Mouse (Mus musculus): ENCODE measurements around the gene Gsk3a. TPM values are rescaled to one million over a fixed set of nuclear protein-coding genes. Genes with fewer than 3 reads are reported as not detected.

Gene Gsk3a
- polyA plus RNA-seq, 2 experiments = 8.4 to 48.6 TPM

DNA sequence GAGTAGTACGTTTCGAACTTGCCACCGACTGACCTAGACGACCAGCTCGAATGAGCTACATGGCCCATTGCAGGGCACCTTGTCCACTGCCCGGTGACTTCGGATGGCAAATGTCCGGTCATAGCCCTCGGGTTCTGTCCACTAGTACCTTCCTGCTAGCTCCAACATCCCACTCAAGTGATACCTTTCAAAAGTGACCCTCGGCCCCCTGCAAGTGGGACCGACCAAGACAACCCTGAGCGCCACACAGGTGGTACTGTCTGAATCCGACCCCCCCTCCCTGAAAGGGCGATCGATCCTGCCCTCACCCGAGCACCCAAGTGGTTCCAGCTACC is 18.3 kb downstream of the Gsk3a start:
- Histone ChIP-seq H3K4me2 (ENCODE audit: low read depth) (peak overlapping the region; percentile 86), H3K9ac (replicated peaks) (peak overlapping the region; percentile 99), H3K36me3 (replicated peaks; ENCODE audit: control insufficient read depth, insufficient read depth, low read depth) (peaks cover 53% of the 10 kb centered on the region), H3K4me1 (replicated peaks; ENCODE audit: control insufficient read depth in 2 of 2, insufficient read depth in 2 of 2, low read length in 1 of 2) (peaks cover 35% of the 10 kb centered on the region in 2 experiments), H3K27ac (peak overlapping the region; percentile 98), H3K27me3 (ENCODE audit: control insufficient read depth, insufficient read depth, low read length) (no peaks in the 10 kb centered on the region), H3K4me3 (ENCODE audit: insufficient read depth in 1 of 2, low read depth in 2 of 2, low read length in 2 of 2) (peak overlapping the region; percentile 87 to 99), H3K9me3 (ENCODE audit: control insufficient read depth, low read length) (no peaks in the 10 kb centered on the region)
- under 1% methylated on average over 16 of the region's 16 CpGs for WGBS (ENCODE audit: insufficient replicate concordance)
- TF ChIP-seq EP300 (IDR thresholded peaks at IDR 0.05; ENCODE audit: low read depth) (0 out of 2 replicates have a peak, but pooled peaks have one; percentile 12), CTCF (IDR thresholded peaks at IDR 0.05; ENCODE audit: low read depth) (no peak)
- no peak for DNase-seq (ENCODE audit: low read depth in 3 of 3, low spot score in 3 of 3)
- no peak for ATAC-seq (ENCODE audit: insufficient read depth)

DNA sequence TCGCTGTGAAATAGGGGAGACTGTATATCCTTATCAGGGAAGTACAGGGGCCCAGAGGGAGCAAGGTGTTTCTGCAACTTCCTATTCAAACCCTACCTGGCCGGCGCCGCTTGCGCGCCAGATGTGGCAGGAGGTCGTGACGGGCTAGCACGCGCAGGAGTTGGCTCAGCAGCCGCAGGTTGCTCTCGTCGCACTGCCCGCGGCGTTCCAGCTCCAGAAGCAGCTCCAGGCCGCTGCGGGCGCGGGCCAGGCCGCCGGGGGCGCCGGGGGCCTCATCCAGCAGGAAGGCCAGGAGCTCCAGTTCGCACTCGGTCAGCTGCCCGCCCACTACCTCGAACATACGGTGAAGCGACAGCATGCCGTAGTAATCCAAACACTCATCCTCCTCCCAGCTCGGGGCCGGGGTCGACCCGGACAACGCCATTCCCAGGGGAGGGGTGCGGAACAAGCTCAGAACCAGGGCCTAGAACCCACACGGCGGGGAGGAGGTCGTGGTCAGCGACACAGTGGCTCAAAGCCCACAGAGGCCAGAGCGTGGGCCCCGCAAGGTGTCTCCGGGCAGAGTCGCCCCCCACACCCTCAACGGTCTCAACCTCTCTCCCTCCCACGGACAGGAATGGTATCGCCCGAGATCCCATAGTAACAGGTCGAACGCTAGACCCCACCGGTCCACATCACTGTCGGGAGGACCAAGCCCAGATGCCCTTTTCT is 18.8 kb downstream of the Gsk3a start:
- peaks cover 35% of the 10 kb centered on the region in 2 experiments for H3K4me1 ChIP-seq (replicated peaks; ENCODE audit: control insufficient read depth in 2 of 2, insufficient read depth in 2 of 2, low read length in 1 of 2)

DNA sequence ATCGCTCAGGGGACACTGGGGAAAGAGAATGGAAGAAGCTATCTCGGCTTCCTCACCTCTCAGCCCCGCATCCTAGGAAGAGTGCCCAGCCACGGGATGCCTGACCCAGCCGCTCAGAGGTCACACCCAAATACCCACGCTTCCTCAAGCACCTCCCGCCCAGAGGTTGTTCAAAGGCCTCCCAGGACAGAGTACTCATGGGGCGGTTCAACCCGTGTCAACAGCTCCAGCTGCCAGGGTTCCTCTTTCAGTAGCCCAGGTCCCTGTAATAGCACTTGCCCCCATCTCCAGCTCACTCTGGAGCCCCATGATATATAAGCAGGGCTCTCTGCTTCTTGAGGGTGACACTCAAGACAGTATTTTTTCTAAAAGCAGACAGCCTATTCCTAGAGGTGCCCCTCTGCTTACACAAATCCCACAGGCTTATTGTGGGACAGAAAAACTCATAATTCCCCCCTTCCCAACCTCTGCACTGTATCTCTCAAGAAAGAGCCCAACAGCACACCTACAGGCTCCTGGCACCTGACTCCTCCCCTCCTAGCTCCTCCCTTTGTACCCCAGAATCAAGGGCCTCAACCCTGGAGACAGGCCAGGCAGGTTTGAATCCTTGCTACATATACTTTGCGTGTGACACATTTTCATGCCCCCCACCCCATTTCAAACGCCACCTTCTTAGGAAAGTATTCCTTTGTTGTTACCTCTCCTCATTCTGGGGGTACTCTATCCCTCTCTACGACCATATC is 19.8 kb downstream of the Gsk3a start:
- DNase-seq (ENCODE audit: low read depth in 3 of 3, low spot score in 3 of 3) = no peak
- H3K27me3 ChIP-seq (ENCODE audit: control insufficient read depth, insufficient read depth, low read length) = no peaks in the 10 kb centered on the region
- 58% methylated on average over 12 of the region's 12 CpGs for WGBS (ENCODE audit: insufficient replicate concordance)
- H3K4me1 ChIP-seq (replicated peaks; ENCODE audit: control insufficient read depth in 2 of 2, insufficient read depth in 2 of 2, low read length in 1 of 2) = peaks cover 30 to 32% of the 10 kb centered on the region in 2 experiments
- no peaks in the 10 kb centered on the region for H3K9me3 ChIP-seq (ENCODE audit: control insufficient read depth, low read length)
- H3K27ac ChIP-seq = peak overlapping the region; percentile 98
- no peak for TF ChIP-seq EP300 (IDR thresholded peaks at IDR 0.05; ENCODE audit: low read depth)
- peak; percentile 16; the same call in 1 of the 2 replicates for TF ChIP-seq CTCF (IDR thresholded peaks at IDR 0.05; ENCODE audit: low read depth)
- peak overlapping the region; percentile 99 for H3K9ac ChIP-seq (replicated peaks)
- peak overlapping the region; percentile 86 for H3K4me2 ChIP-seq (ENCODE audit: low read depth)
- peak overlapping the region; percentile 87 to 99 for H3K4me3 ChIP-seq (ENCODE audit: insufficient read depth in 1 of 2, low read depth in 2 of 2, low read length in 2 of 2)
- H3K36me3 ChIP-seq (replicated peaks; ENCODE audit: control insufficient read depth, insufficient read depth, low read depth) = peaks cover 55% of the 10 kb centered on the region
- no peak for ATAC-seq (ENCODE audit: insufficient read depth)

More for the DNA sequence above, 18.8 kb downstream of the Gsk3a start:
- TF ChIP-seq EP300 (IDR thresholded peaks at IDR 0.05; ENCODE audit: low read depth) (no peak), CTCF (IDR thresholded peaks at IDR 0.05; ENCODE audit: low read depth) (peak; percentile 36)
- DNase-seq (ENCODE audit: low read depth in 3 of 3, low spot score in 3 of 3) (no peak), ATAC-seq (ENCODE audit: insufficient read depth) (peak; percentile 25; the same call in 1 of the 2 replicates)
- no peaks in the 10 kb centered on the region for H3K27me3 ChIP-seq (ENCODE audit: control insufficient read depth, insufficient read depth, low read length)
- WGBS (ENCODE audit: insufficient replicate concordance) = under 1% methylated on average over 53 of the region's 53 CpGs
- no peaks in the 10 kb centered on the region for H3K9me3 ChIP-seq (ENCODE audit: control insufficient read depth, low read length)
- peaks cover 53% of the 10 kb centered on the region for H3K36me3 ChIP-seq (replicated peaks; ENCODE audit: control insufficient read depth, insufficient read depth, low read depth)
- peak overlapping the region; percentile 98 for H3K27ac ChIP-seq
- peak overlapping the region; percentile 87 to 99 for H3K4me3 ChIP-seq (ENCODE audit: insufficient read depth in 1 of 2, low read depth in 2 of 2, low read length in 2 of 2)
- H3K4me2 ChIP-seq (ENCODE audit: low read depth) = peak overlapping the region; percentile 86
- H3K9ac ChIP-seq (replicated peaks) = peak overlapping the region; percentile 99

DNA sequence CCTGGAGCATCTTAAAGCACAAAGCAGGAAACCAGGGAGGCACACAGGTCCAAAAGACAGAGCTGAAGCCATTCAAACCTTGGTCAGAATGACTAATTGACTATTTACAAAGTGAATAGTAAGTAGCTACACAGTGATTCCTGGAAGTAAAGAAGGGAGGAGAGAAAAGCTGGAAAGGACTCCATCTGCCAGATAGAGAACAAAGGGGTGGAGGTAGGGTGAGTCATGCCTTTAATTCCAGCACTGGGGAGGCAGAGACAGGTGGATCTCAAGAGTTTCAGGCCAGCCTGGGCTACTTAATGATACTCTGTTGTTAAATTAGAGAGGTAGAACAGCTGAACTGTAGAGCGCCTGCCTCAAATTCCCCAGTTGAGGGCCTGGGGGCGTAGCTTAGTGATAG is 23.5 kb downstream of the Gsk3a start:
- peaks cover 20 to 29% of the 10 kb centered on the region in 2 experiments for H3K4me1 ChIP-seq (replicated peaks; ENCODE audit: control insufficient read depth in 2 of 2, insufficient read depth in 2 of 2, low read length in 1 of 2)
- TF ChIP-seq CTCF (IDR thresholded peaks at IDR 0.05; ENCODE audit: low read depth) = no peak
- TF ChIP-seq EP300 (IDR thresholded peaks at IDR 0.05; ENCODE audit: low read depth) = no peak
- H3K27me3 ChIP-seq (ENCODE audit: control insufficient read depth, insufficient read depth, low read length) = no peaks in the 10 kb centered on the region
- H3K9ac ChIP-seq (replicated peaks) = 0 out of 2 replicates have a peak overlapping the region, but pooled peaks have one; percentile 13
- peaks cover 84% of the 10 kb centered on the region for H3K36me3 ChIP-seq (replicated peaks; ENCODE audit: control insufficient read depth, insufficient read depth, low read depth)
- H3K4me3 ChIP-seq (ENCODE audit: insufficient read depth in 1 of 2, low read depth in 2 of 2, low read length in 2 of 2) = no peak overlapping the region
- H3K4me2 ChIP-seq (ENCODE audit: low read depth) = no peak overlapping the region
- no peak for DNase-seq (ENCODE audit: low read depth in 3 of 3, low spot score in 3 of 3)
- WGBS (ENCODE audit: insufficient replicate concordance) = 93% methylated on average over 2 of the region's 2 CpGs
- ATAC-seq (ENCODE audit: insufficient read depth) = no peak
- H3K9me3 ChIP-seq (ENCODE audit: control insufficient read depth, low read length) = no peaks in the 10 kb centered on the region
- no peak overlapping the region for H3K27ac ChIP-seq

DNA sequence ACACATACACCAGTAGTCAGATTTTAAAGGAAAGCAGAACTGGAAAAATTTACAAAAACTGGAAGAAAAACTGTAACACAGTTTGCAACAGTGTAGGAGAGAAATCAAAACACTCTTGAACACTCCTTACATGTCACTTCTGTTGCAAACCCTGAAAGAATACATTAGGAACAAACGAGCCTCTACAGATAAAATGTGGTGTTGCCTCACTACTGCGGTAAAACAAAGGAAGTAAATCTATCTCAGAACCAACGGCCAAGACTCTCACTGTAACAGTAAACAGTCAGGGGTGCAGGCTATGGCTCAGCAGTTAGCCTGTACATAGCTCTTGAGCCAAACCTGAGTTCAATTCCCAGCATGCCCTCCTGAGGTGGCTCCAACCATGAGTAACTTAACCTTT is 24.6 kb downstream of the Gsk3a start:
- H3K4me2 ChIP-seq (ENCODE audit: low read depth) = no peak overlapping the region
- H3K27me3 ChIP-seq (ENCODE audit: control insufficient read depth, insufficient read depth, low read length) = no peaks in the 10 kb centered on the region
- 21% methylated on average over 3 of the region's 3 CpGs for WGBS (ENCODE audit: insufficient replicate concordance)
- ATAC-seq (ENCODE audit: insufficient read depth) (no peak), DNase-seq (ENCODE audit: low read depth in 3 of 3, low spot score in 3 of 3) (no peak)
- peaks cover 91% of the 10 kb centered on the region for H3K36me3 ChIP-seq (replicated peaks; ENCODE audit: control insufficient read depth, insufficient read depth, low read depth)
- TF ChIP-seq EP300 (IDR thresholded peaks at IDR 0.05; ENCODE audit: low read depth) = no peak
- TF ChIP-seq CTCF (IDR thresholded peaks at IDR 0.05; ENCODE audit: low read depth) = no peak
- no peaks in the 10 kb centered on the region for H3K9me3 ChIP-seq (ENCODE audit: control insufficient read depth, low read length)
- H3K4me1 ChIP-seq (replicated peaks; ENCODE audit: control insufficient read depth in 2 of 2, insufficient read depth in 2 of 2, low read length in 1 of 2) = peaks cover 26 to 37% of the 10 kb centered on the region in 2 experiments
- H3K27ac ChIP-seq = no peak overlapping the region
- no peak overlapping the region for H3K4me3 ChIP-seq (ENCODE audit: insufficient read depth in 1 of 2, low read depth in 2 of 2, low read length in 2 of 2)
- H3K9ac ChIP-seq (replicated peaks) = no peak overlapping the region; the same call in 1 of the 2 replicates

Data from liver, embryonic 14.5 days (tissue).